Mouse (Mus musculus) limb, embryonic 11.5 days (tissue): ENCODE results near the gene Setmar. TPM values are rescaled to one million over a fixed set of nuclear protein-coding genes. Genes with fewer than 3 reads are reported as not detected.

Source experiments
- polyA plus RNA-seq: library from polyadenylated mRNA; unstranded; fragments of >200 nt; fragmentation: Nextera tagmentation; extraction: Ambion mirVana; gene quantifications from 2 replicates; pipeline ENCODE4 v1.2.1, GENCODE M21; 2014

Gene Setmar
- polyA plus RNA-seq, 1 experiment from 2014 or later, result 8.9 TPM

Other genes with a start within 250 kb of the Setmar start
- 15.5 and 16.6 TPM in 2 replicates for gene Sumf1, start 120.5 kb downstream of the Setmar start, polyA plus RNA-seq
- 6.4 and 7.7 TPM in 2 replicates for gene Itpr1, start 148.1 kb downstream of the Setmar start, polyA plus RNA-seq